Mouse (Mus musculus) hindbrain, postnatal 0 days (tissue): Measurements from ENCODE around the gene 0610012G03Rik. TPM values are rescaled to one million over a fixed set of nuclear protein-coding genes. Genes with fewer than 3 reads are reported as not detected.

ENCODE experiments used
- ATAC-seq: fragments of 200-750 bp; cut with Nextera tagmentation; 2 replicates; pipeline ENCODE4 v1.8.0; 2017; ENCODE audit warnings: mild to moderate bottlenecking, moderate TSS enrichment, moderate library complexity
- DNase-seq: peaks from one replicate; pipeline ENCODE4 v3.0.0-alpha.2; 2015; ENCODE audit warnings: low spot score
- H3K27ac ChIP-seq: fragments of 300-500 bp; sonication (generic); 2 replicates; pipeline ENCODE4 v1.5.1; 2014; ENCODE audit warnings: mild to moderate bottlenecking
- H3K27me3 ChIP-seq: fragments of 300-500 bp; sonication (generic); 2 replicates; pipeline ENCODE4 v1.6.1; 2014; ENCODE audit warnings: low read length, mixed read lengths; ENCODE audit not compliant: insufficient read depth
- H3K36me3 ChIP-seq: fragments of 300-500 bp; sonication (generic); 2 replicates; pipeline ENCODE4 v1.6.1; 2014; ENCODE audit warnings: low read length, mixed read lengths; ENCODE audit not compliant: insufficient read depth
- H3K4me1 ChIP-seq: fragments of 300-500 bp; sonication (generic); 2 replicates; pipeline ENCODE4 v1.6.1; 2014; ENCODE audit warnings: antibody characterized with exemption, low read length, mixed read lengths; ENCODE audit not compliant: insufficient read depth
- H3K4me2 ChIP-seq: fragments of 300-500 bp; sonication (generic); 2 replicates; pipeline ENCODE4 v1.6.1; 2014; ENCODE audit warnings: low read depth, mild to moderate bottlenecking, low read length, moderate library complexity, mixed read lengths
- H3K4me3 ChIP-seq: fragments of 300-500 bp; sonication (generic); 2 replicates; pipeline ENCODE4 v1.5.1; 2014; ENCODE audit warnings: low read length
- H3K9ac ChIP-seq: fragments of 300-500 bp; sonication (generic); replicated peaks from 2 replicates; pipeline ENCODE4 v1.6.1; 2014; ENCODE audit warnings: mild to moderate bottlenecking, low read length, moderate library complexity, mixed read lengths
- H3K9me3 ChIP-seq: fragments of 300-500 bp; sonication (generic); 2 replicates; pipeline ENCODE4 v1.6.1; 2016; ENCODE audit warnings: low read length, mixed read lengths
- CTCF ChIP-seq: IDR thresholded peaks from 2 replicates; pipeline ENCODE4 v1.5.1; 2016; ENCODE audit warnings: antibody characterized with exemption, control low read depth, low read depth
- WGBS: fragments of 180-500 bp; shearing (Covaris S2); extraction: QIAGEN DNeasy Blood & Tissue Kit; methylation state at CpG from one replicate; pipeline ENCODE4 v1.1.7; 2014; 5-methylcytosine and 5-hydroxymethylcytosine counted together
- polyA plus RNA-seq: library from polyadenylated mRNA; unstranded; fragments of >200 nt; fragmentation: Nextera tagmentation; extraction: Ambion mirVana; gene quantifications from 2 replicates; pipeline ENCODE4 v1.2.1, GENCODE M21; 2015
- total RNA-seq: library from RNA; depleted of rRNA; stranded (reverse); fragments of >200 nt; gene quantifications from 2 replicates; pipeline ENCODE4 v1.2.3, GENCODE M21; 2014; rRNA removed

The 0610012G03Rik gene
- total RNA-seq = 111 and 117 TPM in 2 replicates
- polyA plus RNA-seq = 142 and 144 TPM in 2 replicates

- ATAC-seq (peak; percentile 93), DNase-seq (peak; percentile 98)
- H3K4me3 ChIP-seq = peak within 1 kb of the TSS; percentile 91
- peak within 1 kb of the TSS; percentile 92 for H3K9ac ChIP-seq
- WGBS = under 1% methylated on average over 54 of the region's 55 CpGs
- TF ChIP-seq CTCF = peak; percentile 33
- H3K4me1 ChIP-seq = peaks cover 24% of the 10 kb centered on the region
- no peaks in the 10 kb centered on the region for H3K36me3 ChIP-seq
- peak within 1 kb of the TSS; percentile 95 for H3K27ac ChIP-seq
- H3K9me3 ChIP-seq = no peaks in the 10 kb centered on the region
- peak within 1 kb of the TSS; percentile 94 for H3K4me2 ChIP-seq
- no peaks in the 10 kb centered on the region for H3K27me3 ChIP-seq
These were observed at the start of gene 0610012G03Rik, which contains the start of gene Ncbp2 for GRCm38 (mm10) chr16:31948345-31948774. Gene 0610012G03Rik, minus strand, starts transcription at chr16:31948494. Gene Ncbp2, plus strand, starts transcription at chr16:31948513.

- no peak for DNase-seq
- 82% methylated on average over 5 of the region's 5 CpGs for WGBS
- no peaks in the 10 kb centered on the region for H3K27me3 ChIP-seq
- no peak for TF ChIP-seq CTCF
- H3K27ac ChIP-seq = no peak overlapping the region
- no peak for ATAC-seq
- 0 out of 2 replicates have a peak, but pooled peaks cover 6% of the 10 kb centered on the region for H3K36me3 ChIP-seq
- no peak overlapping the region for H3K9ac ChIP-seq
- no peaks in the 10 kb centered on the region for H3K9me3 ChIP-seq
- no peak overlapping the region for H3K4me2 ChIP-seq
- no peak overlapping the region for H3K4me3 ChIP-seq
- H3K4me1 ChIP-seq = peaks cover under 1% of the 10 kb centered on the region; the same call in 1 of the 2 replicates
These were observed 48.1 kb upstream of the 0610012G03Rik start for GRCm38 (mm10) chr16:31996371-31996770.

- TF ChIP-seq CTCF = no peak
- peaks cover 16% of the 10 kb centered on the region for H3K36me3 ChIP-seq
- ATAC-seq = no peak
These were observed 45.7 kb upstream of the 0610012G03Rik start for GRCm38 (mm10) chr16:31993946-31994345.

GRCm38 (mm10) chr16:31993195-31993594 is 44.9 kb upstream of the 0610012G03Rik start:
- H3K9ac ChIP-seq = no peak overlapping the region
- H3K36me3 ChIP-seq = peaks cover 23% of the 10 kb centered on the region
- no peak for TF ChIP-seq CTCF
- no peaks in the 10 kb centered on the region for H3K27me3 ChIP-seq
- H3K4me1 ChIP-seq = no peaks in the 10 kb centered on the region
- H3K4me3 ChIP-seq = no peak overlapping the region
- ATAC-seq (no peak), DNase-seq (no peak)
- no peaks in the 10 kb centered on the region for H3K9me3 ChIP-seq
- 98% methylated on average over 4 of the region's 4 CpGs for WGBS
- H3K27ac ChIP-seq = no peak overlapping the region
- no peak overlapping the region for H3K4me2 ChIP-seq

More at GRCm38 (mm10) chr16:31993946-31994345, 45.7 kb upstream of the 0610012G03Rik start:
- no peak overlapping the region for H3K27ac ChIP-seq
- H3K27me3 ChIP-seq = no peaks in the 10 kb centered on the region
- no peak overlapping the region for H3K4me2 ChIP-seq
- no peak overlapping the region for H3K9ac ChIP-seq
- no peak overlapping the region for H3K4me3 ChIP-seq
- no peaks in the 10 kb centered on the region for H3K9me3 ChIP-seq
- DNase-seq = no peak
- H3K4me1 ChIP-seq = no peaks in the 10 kb centered on the region

- DNase-seq = no peak
- 47% methylated on average over 1 of the region's 1 CpGs for WGBS
- no peaks in the 10 kb centered on the region for H3K27me3 ChIP-seq
- H3K27ac ChIP-seq = no peak overlapping the region
- no peaks in the 10 kb centered on the region for H3K4me1 ChIP-seq
- H3K9me3 ChIP-seq = no peaks in the 10 kb centered on the region
- H3K4me3 ChIP-seq = no peak overlapping the region
- no peak for ATAC-seq
- H3K9ac ChIP-seq = no peak overlapping the region
- H3K4me2 ChIP-seq = no peak overlapping the region
- no peak for TF ChIP-seq CTCF
- H3K36me3 ChIP-seq = peaks cover 26% of the 10 kb centered on the region
These were observed 43.7 kb upstream of the 0610012G03Rik start for GRCm38 (mm10) chr16:31992039-31992438.

- 81% methylated on average over 5 of the region's 5 CpGs for WGBS
- no peak for TF ChIP-seq CTCF
These were observed 32.7 kb upstream of the 0610012G03Rik start for GRCm38 (mm10) chr16:31980946-31981345.

GRCm38 (mm10) chr16:31979501-31979900 is 31.2 kb upstream of the 0610012G03Rik start:
- 95% methylated on average over 3 of the region's 3 CpGs for WGBS
- Histone ChIP-seq H3K4me2 (no peak overlapping the region), H3K4me3 (no peak overlapping the region), H3K36me3 (peaks cover 25% of the 10 kb centered on the region), H3K4me1 (no peaks in the 10 kb centered on the region), H3K27me3 (no peaks in the 10 kb centered on the region), H3K9me3 (no peaks in the 10 kb centered on the region), H3K27ac (no peak overlapping the region), H3K9ac (no peak overlapping the region)
- ATAC-seq = no peak
- DNase-seq = no peak
- TF ChIP-seq CTCF = no peak

More at GRCm38 (mm10) chr16:31980946-31981345, 32.7 kb upstream of the 0610012G03Rik start:
- Histone ChIP-seq H3K27me3 (no peaks in the 10 kb centered on the region), H3K4me1 (no peaks in the 10 kb centered on the region), H3K36me3 (peaks cover 20% of the 10 kb centered on the region; the same call in 1 of the 2 replicates), H3K4me3 (no peak overlapping the region), H3K9me3 (no peaks in the 10 kb centered on the region), H3K27ac (no peak overlapping the region), H3K9ac (no peak overlapping the region), H3K4me2 (no peak overlapping the region)
- DNase-seq = no peak
- no peak for ATAC-seq
